Mouse (Mus musculus) neutrophil, adult 5-6 weeks (primary cell): ENCODE results near the gene 1700019N19Rik. TPM values are rescaled to one million over a fixed set of nuclear protein-coding genes. Genes with fewer than 3 reads are reported as not detected.

Experiments
- ATAC-seq: fragments of 151-379, 151-347 bp; 2 replicates; pipeline ENCODE4 v1.8.0; 2017; ENCODE audit warnings: mild to moderate bottlenecking, moderate TSS enrichment; ENCODE audit not compliant: insufficient number of reproducible peaks, poor library complexity, low FRiP score, severe bottlenecking; ENCODE audit errors: extremely low read depth
- total RNA-seq: library from RNA; stranded (forward); fragments of 200-1000 nt; gene quantifications from 2 replicates; pipeline ENCODE4 v1.2.3, GENCODE M21; 2017

The 1700019N19Rik gene
- total RNA-seq, 1 experiment from 2014 or later: not detected

DNA sequence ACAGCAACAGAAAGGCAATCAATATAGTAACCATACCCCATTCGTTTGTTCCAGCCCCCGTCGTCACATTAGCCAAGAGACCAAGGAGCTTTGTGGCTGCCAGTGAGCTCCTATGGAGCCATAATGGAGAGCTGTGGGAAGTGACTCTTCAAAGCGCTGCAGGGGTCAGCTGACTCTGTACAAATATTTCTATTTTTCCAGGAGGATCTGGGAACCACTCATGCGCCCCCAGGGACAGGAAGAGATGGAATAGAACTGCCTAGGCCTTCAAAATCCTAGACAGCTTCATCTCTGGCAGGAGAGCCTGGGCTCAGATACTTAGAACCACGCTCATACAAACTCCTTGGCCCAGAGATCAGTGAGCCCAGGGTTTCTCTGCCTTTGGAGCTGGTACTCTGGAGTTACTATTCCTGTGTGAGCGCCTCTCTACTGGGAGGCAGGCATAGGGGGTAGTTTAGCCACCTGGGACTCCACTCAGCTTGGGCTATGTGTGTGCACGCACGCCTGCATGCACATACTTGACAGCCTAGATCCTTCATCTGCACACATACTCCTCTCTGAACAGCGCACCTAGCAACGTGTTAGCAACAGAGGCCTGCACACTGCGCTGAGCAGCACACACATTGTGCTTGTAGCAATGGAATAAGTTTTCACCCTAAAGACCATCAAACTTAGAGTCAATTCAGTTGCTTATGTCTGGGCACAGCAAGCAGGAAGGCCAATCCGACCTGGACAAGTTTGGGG, 21.1 kb upstream of the 1700019N19Rik start:
- no peak for ATAC-seq

DNA sequence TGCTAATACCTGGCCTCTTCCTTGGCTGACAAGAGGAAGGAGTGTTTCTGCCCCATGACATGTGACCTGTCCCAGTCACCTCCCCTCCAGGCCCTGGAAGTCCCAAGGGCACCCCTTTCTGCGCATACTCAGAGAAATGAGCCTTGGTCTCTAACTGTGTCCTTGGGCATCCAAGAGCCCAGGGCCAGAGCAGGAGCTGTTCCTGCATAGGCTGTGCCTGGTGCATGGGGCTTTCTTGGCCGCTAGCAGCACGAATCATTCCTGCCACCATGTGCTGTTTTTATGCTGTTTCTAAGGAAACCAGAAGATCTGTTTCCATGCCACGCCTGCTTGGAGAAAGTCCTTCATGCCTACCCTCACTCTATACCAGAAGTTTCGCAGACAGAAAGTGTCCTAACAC, 16.3 kb upstream of the 1700019N19Rik start:
- no peak for ATAC-seq

DNA sequence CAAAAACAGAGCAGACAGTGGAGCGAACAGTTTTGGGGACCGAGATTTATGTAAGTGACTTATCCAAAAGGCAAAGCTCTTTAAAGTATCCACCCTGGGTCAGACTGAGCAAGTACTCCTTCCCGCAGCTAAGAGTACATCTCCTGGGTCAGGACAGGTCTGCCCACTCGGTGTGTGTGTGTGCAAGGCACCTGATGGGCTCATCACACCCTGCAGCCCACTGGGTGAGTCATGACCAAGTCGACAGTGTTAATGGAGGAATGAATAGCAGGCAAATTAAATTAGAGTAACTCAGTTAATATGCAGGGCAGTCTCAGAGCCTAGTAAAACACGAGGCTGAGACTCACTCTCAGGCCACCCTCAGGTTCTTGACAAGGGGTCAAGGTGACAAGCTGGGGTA, 14.6 kb upstream of the 1700019N19Rik start:
- ATAC-seq: no peak

- peak; percentile 55; the same call in 1 of the 2 replicates for ATAC-seq
Measured at GRCm38 (mm10) chr19:58806364-58806763, 12.1 kb upstream of the 1700019N19Rik start.

- no peak for ATAC-seq
Measured at GRCm38 (mm10) chr19:58805191-58805779, 11.0 kb upstream of the 1700019N19Rik start.

DNA sequence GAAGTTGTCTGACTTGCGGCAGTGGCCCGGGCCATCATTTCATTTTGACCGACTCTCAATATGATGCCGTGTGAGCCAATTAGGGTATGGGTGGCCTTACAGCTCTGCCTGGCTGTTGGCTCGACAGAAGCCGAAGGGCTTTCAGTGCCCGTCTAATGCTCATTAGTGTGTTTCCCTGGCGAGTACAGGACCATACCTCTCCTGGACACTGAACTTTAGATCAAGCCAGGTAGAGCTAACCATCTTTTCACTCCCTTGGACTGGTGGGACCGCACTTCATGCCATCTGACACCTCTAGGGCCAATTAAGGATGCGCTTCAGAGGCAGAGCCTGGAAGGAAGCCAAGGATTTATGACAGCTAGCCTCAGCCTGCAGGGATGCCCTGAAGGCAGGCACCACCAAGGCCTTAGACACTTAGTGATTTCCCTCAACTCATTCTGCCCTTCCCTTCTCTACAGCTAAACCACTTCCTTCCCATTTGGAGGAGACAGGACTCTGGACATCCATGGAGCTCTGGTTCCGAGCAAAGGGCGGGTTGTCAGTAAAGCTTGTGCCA, 931 bp upstream of the 1700019N19Rik start:
- no peak for ATAC-seq

DNA sequence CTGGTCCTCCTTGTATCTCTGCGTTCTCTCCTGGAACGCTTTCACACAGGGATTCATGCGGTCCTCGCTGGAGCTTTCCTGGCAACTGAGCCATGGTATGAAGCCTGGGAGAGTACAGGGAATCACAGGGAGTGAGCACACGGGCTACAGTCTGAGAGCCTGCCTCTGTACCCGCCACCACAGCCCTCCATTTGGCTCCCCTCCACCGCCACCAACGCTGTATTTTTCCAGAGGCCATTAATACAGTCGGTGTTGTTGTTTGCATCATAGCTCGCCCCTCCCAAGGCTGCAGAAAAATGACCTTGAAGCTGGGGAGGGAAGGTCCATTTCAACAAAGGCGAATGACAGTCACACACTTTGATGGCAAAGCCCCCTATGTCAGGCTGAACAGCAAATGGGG, 5.1 kb downstream of the 1700019N19Rik start:
- ATAC-seq: no peak

DNA sequence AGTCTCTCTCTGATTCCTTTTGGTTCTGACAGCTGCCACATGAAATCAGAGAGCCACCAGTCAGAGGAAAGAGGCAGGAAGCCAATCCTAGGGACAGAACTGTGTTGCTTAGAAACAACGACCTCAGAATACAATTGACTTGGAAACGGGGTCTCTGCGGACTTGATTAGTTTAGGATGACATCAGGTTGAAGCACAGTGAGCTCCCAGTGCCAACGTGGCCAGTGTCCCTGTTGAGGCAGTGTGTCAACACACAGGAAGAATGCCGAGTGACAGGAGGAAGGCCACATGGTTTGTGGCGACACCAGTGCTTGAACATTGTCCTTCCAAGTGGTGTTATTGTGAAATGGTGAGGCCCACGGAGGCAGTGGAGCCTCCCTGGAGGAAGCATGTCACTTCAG, 10.3 kb downstream of the 1700019N19Rik start:
- ATAC-seq: no peak

- no peak for ATAC-seq
Measured at GRCm38 (mm10) chr19:58781566-58781965, 12.7 kb downstream of the 1700019N19Rik start.

DNA sequence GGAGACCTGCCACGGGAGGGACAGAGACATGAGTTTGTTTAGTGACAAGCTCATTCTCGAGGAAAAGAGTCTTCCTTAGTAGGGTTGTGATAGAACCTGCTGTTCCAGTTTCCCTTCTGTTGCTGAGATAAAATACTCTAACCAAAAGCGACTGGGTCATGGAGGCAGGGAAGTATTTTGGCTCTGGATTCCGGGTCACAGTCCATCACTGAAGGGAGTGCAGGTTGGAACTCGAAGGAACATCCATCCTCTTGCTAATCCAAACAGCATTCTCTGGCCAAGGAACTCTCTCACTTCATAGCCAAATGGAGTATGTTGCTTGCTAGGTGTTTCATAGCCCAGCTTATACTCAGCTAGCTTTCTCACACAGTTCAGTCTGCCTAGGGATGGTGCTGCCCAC, 17.8 kb downstream of the 1700019N19Rik start:
- ATAC-seq: no peak

DNA sequence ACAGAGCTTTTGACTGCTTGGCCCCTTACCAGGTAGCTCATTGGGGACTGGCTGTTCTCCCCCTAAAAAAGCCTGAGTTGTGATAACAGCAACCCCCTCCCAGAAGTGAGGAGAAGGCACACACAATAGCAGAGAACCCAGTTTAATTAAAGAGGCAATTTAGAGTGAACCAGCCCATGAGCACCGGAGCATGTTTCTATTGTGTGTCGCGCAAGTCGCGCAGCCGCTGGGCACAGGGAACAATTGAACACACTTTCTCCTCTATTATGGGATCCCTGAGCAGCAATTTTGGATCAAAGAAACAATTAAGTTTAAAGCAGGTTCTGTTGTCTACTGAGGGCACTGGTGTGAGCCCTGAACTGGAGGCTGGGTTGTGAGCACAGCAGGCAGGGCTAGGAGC, 26.9 kb downstream of the 1700019N19Rik start:
- no peak for ATAC-seq

DNA sequence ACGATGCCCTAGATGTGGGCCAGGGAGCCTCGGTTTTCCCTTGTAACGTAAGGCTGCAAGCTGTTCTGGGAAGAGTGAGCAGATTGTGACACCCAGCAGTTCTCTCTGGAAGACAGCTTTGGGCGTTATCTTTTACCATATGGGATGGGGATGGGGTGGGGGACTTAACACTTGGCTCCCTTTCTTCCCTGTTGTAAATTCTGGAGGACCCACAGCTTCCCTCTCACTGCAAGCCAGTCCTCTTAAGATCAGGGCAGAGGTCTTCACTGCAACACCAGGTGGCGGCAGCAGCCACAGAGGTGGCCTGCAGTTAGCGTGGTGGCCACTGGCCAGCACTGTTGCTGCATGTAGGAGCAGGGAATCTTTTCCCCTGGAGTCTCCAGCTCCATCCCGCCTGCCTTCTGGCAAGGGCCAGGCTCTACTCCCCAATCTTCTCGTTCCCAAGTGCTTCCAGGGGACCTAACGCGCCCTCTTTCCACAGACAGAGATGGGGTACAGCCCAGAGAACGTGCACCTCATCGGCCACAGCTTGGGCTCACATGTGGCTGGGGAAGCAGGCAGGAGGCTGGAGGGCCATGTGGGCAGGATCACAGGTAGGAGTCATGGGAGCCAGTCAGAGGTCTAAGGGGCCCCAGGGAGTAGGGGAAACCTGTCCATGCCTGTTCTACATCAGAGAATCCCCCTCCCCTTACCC, 31.3 kb downstream of the 1700019N19Rik start:
- no peak for ATAC-seq

DNA sequence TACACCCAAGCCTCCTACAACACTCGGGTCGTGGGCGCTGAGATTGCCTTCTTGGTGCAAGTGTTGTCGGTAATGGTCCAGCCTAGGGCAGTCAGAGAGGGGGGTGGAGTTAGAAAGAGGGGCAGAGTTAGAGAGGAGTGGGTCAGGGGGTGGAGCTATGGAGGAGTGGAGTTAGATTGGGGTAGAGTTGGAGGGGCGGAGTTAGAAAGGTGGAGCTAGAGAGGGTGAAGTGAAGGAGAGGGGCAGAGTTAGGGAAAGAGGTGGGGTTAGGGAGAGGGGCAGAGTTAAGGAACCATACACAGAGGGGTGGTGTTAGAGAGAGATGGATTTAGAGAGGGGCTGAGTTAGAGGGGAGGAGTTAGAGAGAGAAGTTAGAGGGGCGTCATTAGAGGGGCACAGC, 31.9 kb downstream of the 1700019N19Rik start:
- ATAC-seq: no peak

DNA sequence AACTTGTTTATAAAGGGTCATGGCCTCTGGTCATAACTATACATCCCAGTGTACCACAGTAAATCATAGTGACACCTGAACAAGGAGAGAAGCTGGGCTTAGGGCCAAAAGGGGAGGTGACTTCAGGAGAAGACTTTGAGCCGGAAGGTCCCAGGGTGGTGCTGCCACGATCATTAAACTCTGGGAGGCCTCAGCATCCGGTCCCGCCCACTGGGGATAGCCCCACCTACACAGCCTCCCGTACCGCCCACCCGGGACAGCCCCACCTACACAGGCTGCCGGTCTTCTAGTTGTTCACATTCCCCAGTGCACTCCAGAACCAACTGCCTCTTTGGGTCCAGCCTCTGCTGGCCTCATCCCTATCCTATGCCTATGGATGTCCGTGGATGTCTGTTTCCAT, 34.8 kb downstream of the 1700019N19Rik start, which contains the start of gene Pnliprp2:
Gene Pnliprp2, plus strand, starts transcription at position 297 of the 400 bp plus-strand sequence.
- no peak for ATAC-seq

DNA sequence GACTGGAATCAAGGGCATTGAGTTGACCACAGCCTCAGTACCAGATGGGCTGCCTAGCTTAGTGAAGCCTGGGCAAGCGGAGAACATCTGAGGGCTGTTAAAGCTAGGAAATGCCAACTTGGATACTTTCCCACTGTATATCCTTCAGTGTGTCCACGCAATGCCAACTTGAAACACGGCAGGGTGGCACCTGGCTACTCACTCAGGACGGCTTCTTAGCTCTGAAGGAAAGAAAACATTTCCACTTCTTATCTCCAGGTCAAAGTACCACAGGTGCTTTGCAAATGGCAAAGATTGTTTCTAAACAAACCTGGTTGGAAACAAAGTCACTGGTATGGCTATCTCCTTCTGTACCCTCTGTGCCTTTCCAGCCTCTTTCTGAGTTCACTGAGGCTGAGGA, 35.4 kb downstream of the 1700019N19Rik start:
- no peak for ATAC-seq

DNA sequence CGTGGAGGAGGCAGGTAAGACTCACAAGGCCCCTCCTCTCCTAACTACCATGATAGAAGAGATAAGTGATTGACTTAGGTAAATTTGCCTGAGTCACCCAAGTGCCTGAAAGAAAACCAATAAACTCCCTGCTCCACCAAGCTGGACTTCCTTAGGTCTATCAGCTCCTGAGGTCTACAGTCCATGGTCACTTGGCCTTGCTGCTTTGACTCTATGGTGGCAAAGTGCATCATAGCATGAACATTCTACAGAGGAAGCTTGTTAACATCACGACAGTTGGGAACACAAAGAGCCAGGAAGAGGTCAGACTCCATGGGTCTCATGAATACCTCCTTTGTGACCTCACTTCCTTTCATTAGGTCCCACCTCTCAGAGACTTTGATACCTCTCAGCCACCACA, 42.8 kb downstream of the 1700019N19Rik start:
- ATAC-seq: no peak

GRCm38 (mm10) chr19:58750822-58751221, 43.4 kb downstream of the 1700019N19Rik start:
- no peak for ATAC-seq

DNA sequence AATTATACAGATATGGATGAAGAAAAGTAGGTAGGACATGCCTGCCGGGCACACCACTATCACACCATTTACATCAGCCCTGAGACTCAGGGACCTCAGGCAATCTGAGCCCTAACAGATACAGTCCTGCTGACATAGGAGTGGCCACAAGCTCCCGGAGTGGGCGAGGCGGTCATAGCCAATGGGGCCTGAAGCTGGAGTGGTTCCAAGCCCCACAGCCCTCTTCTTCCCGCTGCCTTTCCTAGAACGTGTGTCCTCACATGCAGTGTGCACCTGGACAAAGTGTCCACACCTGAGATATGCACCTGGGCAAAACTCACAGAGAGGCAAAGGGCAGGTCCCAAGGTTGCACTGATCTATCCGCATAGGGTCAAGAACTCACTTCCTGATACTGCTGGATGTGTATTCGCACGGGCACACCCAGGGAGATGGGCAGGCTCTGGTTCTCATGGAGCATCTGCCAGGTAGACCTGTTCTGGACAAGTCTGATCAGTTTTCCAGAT, 46.7 kb downstream of the 1700019N19Rik start:
- no peak for ATAC-seq

GRCm38 (mm10) chr19:58743736-58744135, 50.5 kb downstream of the 1700019N19Rik start:
- no peak for ATAC-seq

DNA sequence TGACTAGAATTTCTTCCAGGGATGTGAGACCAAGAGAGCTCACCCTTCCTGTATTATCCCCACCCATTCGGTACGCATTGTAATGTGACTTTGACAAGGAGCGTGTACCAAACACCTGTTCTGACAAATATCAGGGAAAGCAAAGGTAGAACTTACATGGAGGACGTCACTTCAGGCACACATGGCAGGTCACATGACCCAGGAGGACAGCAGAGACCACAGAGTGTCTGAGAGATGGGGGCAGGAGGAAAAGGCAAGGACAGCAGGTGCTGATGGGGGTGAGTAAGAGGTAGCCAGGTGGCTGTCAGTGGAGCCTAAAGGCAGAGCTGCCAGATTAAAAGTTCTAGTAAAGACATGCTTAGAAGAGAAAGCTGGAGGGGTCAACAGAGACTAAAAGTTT, 51.5 kb downstream of the 1700019N19Rik start:
- ATAC-seq: no peak
